Mouse (Mus musculus): ENCODE measurements around the gene Cfap73.

Gene Cfap73

GRCm38 (mm10) chr5:120615903-120616302 lies 18.1 kb downstream of the Cfap73 start:
- no peak for DNase-seq (ENCODE audit: extremely low spot score, low read depth, low spot score)

- peak; percentile 79 for DNase-seq (ENCODE audit: extremely low spot score, low read depth, low spot score)
These were observed 21.0 kb downstream of the Cfap73 start for GRCm38 (mm10) chr5:120612822-120613604.

- DNase-seq (ENCODE audit: extremely low spot score, low read depth, low spot score) = peak; percentile 98
These were observed 21.6 kb downstream of the Cfap73 start, which contains the start of the genes Rita1 and Ddx54 for GRCm38 (mm10) chr5:120612442-120612821. Rita1 (minus strand) TSS chr5:120612589. Ddx54 (plus strand) TSS chr5:120612739.

- DNase-seq (ENCODE audit: extremely low spot score, low read depth, low spot score) = no peak
These were observed 22.6 kb downstream of the Cfap73 start for GRCm38 (mm10) chr5:120611416-120611815.

GRCm38 (mm10) chr5:120610906-120611305 lies 23.1 kb downstream of the Cfap73 start:
- DNase-seq (ENCODE audit: extremely low spot score, low read depth, low spot score) = no peak

- no peak for DNase-seq (ENCODE audit: extremely low spot score, low read depth, low spot score)
These were observed 24.7 kb downstream of the Cfap73 start for GRCm38 (mm10) chr5:120609246-120609775.

- no peak for DNase-seq (ENCODE audit: extremely low spot score, low read depth, low spot score)
These were observed 26.7 kb downstream of the Cfap73 start for GRCm38 (mm10) chr5:120607335-120607734.

GRCm38 (mm10) chr5:120606590-120607200 lies 27.3 kb downstream of the Cfap73 start:
- DNase-seq (ENCODE audit: extremely low spot score, low read depth, low spot score) = no peak

- DNase-seq (ENCODE audit: extremely low spot score, low read depth, low spot score) = peak; percentile 93
These were observed 28.3 kb downstream of the Cfap73 start for GRCm38 (mm10) chr5:120605688-120606087.

GRCm38 (mm10) chr5:120605241-120605661 lies 28.8 kb downstream of the Cfap73 start:
- no peak for DNase-seq (ENCODE audit: extremely low spot score, low read depth, low spot score)

- DNase-seq (ENCODE audit: extremely low spot score, low read depth, low spot score) = peak; percentile 81
These were observed 29.2 kb downstream of the Cfap73 start for GRCm38 (mm10) chr5:120604839-120605238.

GRCm38 (mm10) chr5:120603515-120603914 lies 30.5 kb downstream of the Cfap73 start:
- DNase-seq (ENCODE audit: extremely low spot score, low read depth, low spot score) = no peak

GRCm38 (mm10) chr5:120602210-120602609 lies 31.8 kb downstream of the Cfap73 start:
- DNase-seq (ENCODE audit: extremely low spot score, low read depth, low spot score) = no peak

GRCm38 (mm10) chr5:120600946-120601668 lies 32.9 kb downstream of the Cfap73 start:
- DNase-seq (ENCODE audit: extremely low spot score, low read depth, low spot score) = no peak

GRCm38 (mm10) chr5:120599625-120600024 lies 34.4 kb downstream of the Cfap73 start:
- no peak for DNase-seq (ENCODE audit: extremely low spot score, low read depth, low spot score)

- DNase-seq (ENCODE audit: extremely low spot score, low read depth, low spot score) = no peak
These were observed 39.5 kb downstream of the Cfap73 start for GRCm38 (mm10) chr5:120594485-120594884.

GRCm38 (mm10) chr5:120592141-120592540 lies 41.9 kb downstream of the Cfap73 start:
- no peak for DNase-seq (ENCODE audit: extremely low spot score, low read depth, low spot score)

GRCm38 (mm10) chr5:120590356-120591010 lies 43.6 kb downstream of the Cfap73 start:
- no peak for DNase-seq (ENCODE audit: extremely low spot score, low read depth, low spot score)

GRCm38 (mm10) chr5:120588569-120589094 lies 45.4 kb downstream of the Cfap73 start, which contains the start of the genes Tpcn1 and Iqcd:
Tpcn1 (minus strand) TSS chr5:120588673.
Iqcd (plus strand) TSS chr5:120589016.
- peak; percentile 100 for DNase-seq (ENCODE audit: extremely low spot score, low read depth, low spot score)

GRCm38 (mm10) chr5:120587940-120588568 lies 46.0 kb downstream of the Cfap73 start:
- no peak for DNase-seq (ENCODE audit: extremely low spot score, low read depth, low spot score)

Data from hindlimb bud, embryonic 11.5 days (tissue).